ENCODE assay signal across 1 mouse cellular context in the genomic region with DNA sequence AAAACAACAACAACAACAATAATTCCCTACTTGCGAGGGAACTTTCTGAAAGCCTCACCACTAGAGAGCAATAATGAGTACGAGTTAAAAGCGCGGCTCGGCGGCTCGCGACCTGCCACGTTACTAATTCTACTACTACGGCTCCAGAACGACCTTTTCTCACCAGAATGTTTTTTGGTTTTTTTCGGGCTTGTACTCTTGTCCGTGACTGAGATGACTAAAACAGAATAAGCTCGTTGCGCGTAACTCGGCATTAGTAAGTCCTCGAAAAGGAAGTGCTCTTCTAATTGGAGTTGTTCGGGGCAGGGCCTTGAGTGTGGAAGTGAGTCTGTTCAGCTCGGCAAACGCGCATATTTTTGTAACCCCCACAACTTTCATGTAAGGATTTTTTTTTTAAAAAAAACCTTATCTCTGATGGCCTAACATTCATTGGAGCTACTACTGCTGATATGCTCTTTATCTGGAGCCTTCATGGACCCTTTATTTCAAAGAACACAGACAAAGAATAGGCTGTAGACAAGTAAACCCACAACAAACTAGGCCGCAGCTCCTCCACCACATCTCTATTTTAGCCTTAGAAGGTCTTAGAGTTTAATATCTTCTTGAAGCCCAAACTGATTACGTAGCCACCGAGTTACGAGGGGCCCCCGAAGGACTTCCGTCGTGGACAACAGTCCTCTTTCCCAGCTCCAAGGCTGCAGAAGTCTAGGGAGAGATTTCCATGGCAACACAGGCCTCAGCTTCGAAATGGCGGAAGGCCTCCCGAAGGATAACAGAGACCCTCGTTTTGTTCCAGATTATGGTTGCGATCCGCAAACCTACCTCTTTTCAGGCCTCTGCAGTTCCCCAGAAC.
TF ChIP-seq lines count a peak whose summit lies in the region.

No protein-coding gene starts in this region.

TF ChIP-seq in C2C12, 6 proteins besides CTCF, POLR2A, EP300 and RAD21:
- TF ChIP-seq MYOD1 (IDR thresholded peaks at IDR 0.05; ENCODE audit: control insufficient read depth, insufficient read length, low read depth), result no peak
- no peak for TF ChIP-seq MAX (IDR thresholded peaks at IDR 0.05)
- no peak for TF ChIP-seq CEBPB (IDR thresholded peaks at IDR 0.05; ENCODE audit: low read depth)
- TF ChIP-seq USF1 (IDR thresholded peaks at IDR 0.05; ENCODE audit: low read depth), result no peak
- TF ChIP-seq MYOG (IDR thresholded peaks at IDR 0.05; ENCODE audit: control insufficient read depth, extremely low read depth, insufficient read length), result no peak
